Mouse (Mus musculus) midbrain, embryonic 12.5 days (tissue): Measurements from ENCODE around the gene Rhot1. TPM values are rescaled to one million over a fixed set of nuclear protein-coding genes. Genes with fewer than 3 reads are reported as not detected.

ENCODE experiments used
- ATAC-seq: fragments of 200-750 bp; cut with Nextera tagmentation; 2 replicates; pipeline ENCODE4 v1.8.0; 2017; ENCODE audit warnings: low read depth, moderate TSS enrichment, moderate library complexity; ENCODE audit not compliant: low FRiP score
- H3K27ac ChIP-seq: fragments of 300-500 bp; sonication (generic); replicated peaks from 2 replicates; pipeline ENCODE4 v1.5.1; 2016; ENCODE audit warnings: mild to moderate bottlenecking
- H3K27me3 ChIP-seq: fragments of 300-500 bp; sonication (generic); 2 replicates; pipeline ENCODE4 v1.6.1; 2016; ENCODE audit warnings: mild to moderate bottlenecking
- H3K36me3 ChIP-seq: fragments of 300-500 bp; sonication (generic); 2 replicates; pipeline ENCODE4 v1.6.1; 2016
- H3K4me1 ChIP-seq: fragments of 300-500 bp; sonication (generic); 2 replicates; pipeline ENCODE4 v1.6.1; 2016
- H3K4me2 ChIP-seq: fragments of 300-500 bp; sonication (generic); replicated peaks from 2 replicates; pipeline ENCODE4 v1.6.1; 2016; ENCODE audit warnings: mild to moderate bottlenecking, moderate library complexity
- H3K4me3 ChIP-seq: fragments of 300-500 bp; sonication (generic); 2 replicates; pipeline ENCODE4 v1.5.1; 2016; ENCODE audit warnings: mild to moderate bottlenecking
- H3K9ac ChIP-seq: fragments of 300-500 bp; sonication (generic); replicated peaks from 2 replicates; pipeline ENCODE4 v1.6.1; 2016; ENCODE audit warnings: mild to moderate bottlenecking, moderate library complexity
- H3K9me3 ChIP-seq: fragments of 300-500 bp; sonication (generic); 2 replicates; pipeline ENCODE4 v1.6.1; 2016; ENCODE audit warnings: mild to moderate bottlenecking
- WGBS: fragments of 180-500 bp; shearing (Covaris S2); methylation state at CpG from one replicate; pipeline ENCODE4 v1.1.7; 2016; 5-methylcytosine and 5-hydroxymethylcytosine counted together
- polyA plus RNA-seq: library from polyadenylated mRNA; unstranded; fragments of >200 nt; fragmentation: Nextera tagmentation; extraction: Ambion mirVana; gene quantifications from 2 replicates; pipeline ENCODE4 v1.2.1, GENCODE M21; 2016

Gene Rhot1
- polyA plus RNA-seq, 1 experiment from 2014 or later = 71.0 TPM

GRCm38 (mm10) chr11:80295785-80296184, 87.0 kb downstream of the Rhot1 start:
- no peak overlapping the region for H3K4me2 ChIP-seq
- H3K36me3 ChIP-seq = no peaks in the 10 kb centered on the region
- no peak overlapping the region for H3K27ac ChIP-seq
- peaks cover 37% of the 10 kb centered on the region for H3K4me1 ChIP-seq
- H3K9me3 ChIP-seq = no peaks in the 10 kb centered on the region
- no peak overlapping the region for H3K4me3 ChIP-seq
- WGBS = 23% methylated on average over 14 of the region's 14 CpGs
- ATAC-seq = no peak
- H3K27me3 ChIP-seq = peaks cover 40% of the 10 kb centered on the region
- H3K9ac ChIP-seq = no peak overlapping the region

GRCm38 (mm10) chr11:80299513-80300235, 90.9 kb downstream of the Rhot1 start:
- peak overlapping the region; percentile 98 for H3K4me2 ChIP-seq
- H3K36me3 ChIP-seq = 0 out of 2 replicates have a peak, but pooled peaks cover 6% of the 10 kb centered on the region
- H3K9ac ChIP-seq = peak overlapping the region; percentile 86
- 7% methylated on average over 12 of the region's 12 CpGs for WGBS
- H3K27me3 ChIP-seq = peaks cover 38% of the 10 kb centered on the region
- H3K27ac ChIP-seq = no peak overlapping the region; the same call in 1 of the 2 replicates
- no peaks in the 10 kb centered on the region for H3K9me3 ChIP-seq
- peaks cover 56% of the 10 kb centered on the region for H3K4me1 ChIP-seq
- ATAC-seq = no peak
- H3K4me3 ChIP-seq = peak overlapping the region; percentile 83

GRCm38 (mm10) chr11:80300551-80301315, 91.9 kb downstream of the Rhot1 start, which contains the start of gene Rhbdl3:
Rhbdl3 (plus strand) TSS chr11:80300912.
- Histone ChIP-seq H3K9ac (peak within 1 kb of the TSS; percentile 86), H3K4me3 (peak within 1 kb of the TSS; percentile 83), H3K4me1 (peaks cover 48% of the 10 kb centered on the region), H3K27me3 (peaks cover 29% of the 10 kb centered on the region), H3K4me2 (peak within 1 kb of the TSS; percentile 98), H3K36me3 (peaks cover 14% of the 10 kb centered on the region; the same call in 1 of the 2 replicates), H3K9me3 (no peaks in the 10 kb centered on the region), H3K27ac (peak within 1 kb of the TSS; percentile 89)
- peak; percentile 74 for ATAC-seq
- WGBS = under 1% methylated on average over 55 of the region's 81 CpGs

- Histone ChIP-seq H3K27me3 (peaks cover 22% of the 10 kb centered on the region), H3K4me2 (peak overlapping the region; percentile 98), H3K27ac (peak overlapping the region; percentile 89), H3K9me3 (no peaks in the 10 kb centered on the region), H3K36me3 (peaks cover 15% of the 10 kb centered on the region; the same call in 1 of the 2 replicates), H3K4me1 (peaks cover 44% of the 10 kb centered on the region), H3K4me3 (peak overlapping the region; percentile 83), H3K9ac (peak overlapping the region; percentile 86)
- WGBS = under 1% methylated on average over 52 of the region's 53 CpGs
- peak; percentile 66 for ATAC-seq
Measured at GRCm38 (mm10) chr11:80301316-80302045, 92.7 kb downstream of the Rhot1 start.

GRCm38 (mm10) chr11:80302046-80302390, 93.2 kb downstream of the Rhot1 start:
- Histone ChIP-seq H3K4me3 (peak overlapping the region; percentile 83), H3K9ac (peak overlapping the region; percentile 86), H3K9me3 (no peaks in the 10 kb centered on the region), H3K4me2 (peak overlapping the region; percentile 98), H3K36me3 (peaks cover 15% of the 10 kb centered on the region; the same call in 1 of the 2 replicates), H3K27ac (peak overlapping the region; percentile 89), H3K27me3 (peaks cover 19% of the 10 kb centered on the region), H3K4me1 (peaks cover 44% of the 10 kb centered on the region)
- 2% methylated on average over 9 of the region's 9 CpGs for WGBS
- ATAC-seq = no peak

GRCm38 (mm10) chr11:80302536-80302935, 93.7 kb downstream of the Rhot1 start:
- Histone ChIP-seq H3K4me2 (peak overlapping the region; percentile 98), H3K36me3 (peaks cover 15% of the 10 kb centered on the region; the same call in 1 of the 2 replicates), H3K4me3 (peak overlapping the region; percentile 83), H3K27me3 (peaks cover 16% of the 10 kb centered on the region), H3K27ac (peak overlapping the region; percentile 89), H3K9ac (peak overlapping the region; percentile 86), H3K9me3 (no peaks in the 10 kb centered on the region), H3K4me1 (peaks cover 44% of the 10 kb centered on the region)
- WGBS = 2% methylated on average over 11 of the region's 11 CpGs
- ATAC-seq = peak; percentile 58

GRCm38 (mm10) chr11:80303746-80304145, 94.9 kb downstream of the Rhot1 start:
- Histone ChIP-seq H3K9ac (no peak overlapping the region), H3K27ac (no peak overlapping the region), H3K9me3 (no peaks in the 10 kb centered on the region), H3K4me1 (peaks cover 42% of the 10 kb centered on the region), H3K36me3 (peaks cover 15% of the 10 kb centered on the region; the same call in 1 of the 2 replicates), H3K4me2 (no peak overlapping the region), H3K27me3 (peaks cover 13% of the 10 kb centered on the region), H3K4me3 (no peak overlapping the region)
- no peak for ATAC-seq
- WGBS = 91% methylated on average over 3 of the region's 3 CpGs

- Histone ChIP-seq H3K27me3 (peaks cover 2% of the 10 kb centered on the region; the same call in 1 of the 2 replicates), H3K36me3 (peaks cover 17% of the 10 kb centered on the region; the same call in 1 of the 2 replicates), H3K4me2 (no peak overlapping the region), H3K9ac (no peak overlapping the region), H3K4me3 (no peak overlapping the region), H3K27ac (no peak overlapping the region), H3K9me3 (no peaks in the 10 kb centered on the region), H3K4me1 (peaks cover 31% of the 10 kb centered on the region)
- 88% methylated on average over 10 of the region's 10 CpGs for WGBS
- ATAC-seq = no peak
Measured at GRCm38 (mm10) chr11:80304846-80305245, 96.0 kb downstream of the Rhot1 start.

- no peak for ATAC-seq
- H3K4me1 ChIP-seq = peaks cover 30% of the 10 kb centered on the region
Measured at GRCm38 (mm10) chr11:80308537-80308936, 99.7 kb downstream of the Rhot1 start.

GRCm38 (mm10) chr11:80311271-80311670, 102.5 kb downstream of the Rhot1 start:
- peaks cover 57% of the 10 kb centered on the region for H3K4me1 ChIP-seq
- H3K9me3 ChIP-seq = no peaks in the 10 kb centered on the region
- 0 out of 2 replicates have a peak, but pooled peaks cover 2% of the 10 kb centered on the region for H3K36me3 ChIP-seq
- H3K27ac ChIP-seq = peak overlapping the region; percentile 88
- H3K9ac ChIP-seq = no peak overlapping the region; the same call in 1 of the 2 replicates
- H3K4me2 ChIP-seq = no peak overlapping the region
- ATAC-seq = no peak
- no peak overlapping the region for H3K4me3 ChIP-seq
- no peaks in the 10 kb centered on the region for H3K27me3 ChIP-seq
- 57% methylated on average over 4 of the region's 4 CpGs for WGBS

More at GRCm38 (mm10) chr11:80308537-80308936, 99.7 kb downstream of the Rhot1 start:
- Histone ChIP-seq H3K36me3 (peaks cover 17% of the 10 kb centered on the region; the same call in 1 of the 2 replicates), H3K4me3 (no peak overlapping the region), H3K9ac (no peak overlapping the region), H3K27me3 (no peaks in the 10 kb centered on the region), H3K27ac (no peak overlapping the region), H3K4me2 (no peak overlapping the region), H3K9me3 (no peaks in the 10 kb centered on the region)
- WGBS = 46% methylated on average over 6 of the region's 6 CpGs

- Histone ChIP-seq H3K4me1 (peaks cover 64% of the 10 kb centered on the region), H3K9ac (no peak overlapping the region), H3K4me2 (no peak overlapping the region), H3K9me3 (no peaks in the 10 kb centered on the region), H3K36me3 (0 out of 2 replicates have a peak, but pooled peaks cover 2% of the 10 kb centered on the region), H3K27ac (peak overlapping the region; percentile 88), H3K27me3 (no peaks in the 10 kb centered on the region), H3K4me3 (no peak overlapping the region)
- peak; percentile 55; the same call in 1 of the 2 replicates for ATAC-seq
- WGBS = 30% methylated on average over 2 of the region's 2 CpGs
Measured at GRCm38 (mm10) chr11:80312049-80312448, 103.2 kb downstream of the Rhot1 start.
